Mouse (Mus musculus) heart, postnatal 0 days (tissue): ENCODE results near the gene Fbxw9.

Experiments used
- CTCF ChIP-seq: IDR thresholded peaks from 2 replicates; pipeline ENCODE4 v1.5.1; 2016; ENCODE audit warnings: antibody characterized with exemption, control low read depth, low read depth
- EP300 ChIP-seq: IDR thresholded peaks from 2 replicates; pipeline ENCODE4 v1.6.1; 2016; ENCODE audit warnings: antibody characterized with exemption, low read depth

- TF ChIP-seq EP300 (no peak), CTCF (no peak)
Observed at GRCm38 (mm10) chr8:85067155-85067554, 7.3 kb downstream of the Fbxw9 start.
